Mouse (Mus musculus) limb, embryonic 13.5 days (tissue): ENCODE measurements around the gene Gm7257. TPM values are rescaled to one million over a fixed set of nuclear protein-coding genes. Genes with fewer than 3 reads are reported as not detected.

Experiments used
- ATAC-seq: fragments of 200-750 bp; cut with Nextera tagmentation; 2 replicates; pipeline ENCODE4 v1.8.0; 2017; ENCODE audit warnings: low read depth, moderate number of reproducible peaks, moderate TSS enrichment; ENCODE audit not compliant: low FRiP score
- H3K27ac ChIP-seq: fragments of 300-500 bp; sonication (generic); 2 replicates; pipeline ENCODE4 v1.5.1; 2015; ENCODE audit warnings: inconsistent platforms, mild to moderate bottlenecking, moderate library complexity
- H3K27me3 ChIP-seq: fragments of 300-500 bp; sonication (generic); 2 replicates; pipeline ENCODE4 v1.6.1; 2015; ENCODE audit warnings: mild to moderate bottlenecking, inconsistent platforms
- H3K36me3 ChIP-seq: fragments of 300-500 bp; sonication (generic); 2 replicates; pipeline ENCODE4 v1.6.1; 2015; ENCODE audit warnings: inconsistent platforms, mild to moderate bottlenecking, moderate library complexity
- H3K4me1 ChIP-seq: fragments of 300-500 bp; sonication (generic); 2 replicates; pipeline ENCODE4 v1.6.1; 2015; ENCODE audit warnings: inconsistent platforms
- H3K4me2 ChIP-seq: fragments of 300-500 bp; sonication (generic); replicated peaks from 2 replicates; pipeline ENCODE4 v1.6.1; 2015; ENCODE audit warnings: inconsistent platforms, mild to moderate bottlenecking, moderate library complexity
- H3K4me3 ChIP-seq: fragments of 300-500 bp; sonication (generic); 2 replicates; pipeline ENCODE4 v1.5.1; 2015; ENCODE audit warnings: moderate library complexity, mild to moderate bottlenecking, inconsistent platforms
- H3K9ac ChIP-seq: fragments of 300-500 bp; sonication (generic); 2 replicates; pipeline ENCODE4 v1.6.1; 2015; ENCODE audit warnings: mild to moderate bottlenecking, inconsistent platforms
- H3K9me3 ChIP-seq: fragments of 300-500 bp; sonication (generic); 2 replicates; pipeline ENCODE4 v1.6.1; 2016; ENCODE audit warnings: inconsistent platforms
- WGBS: fragments of 180-500 bp; shearing (Covaris S2); methylation state at CpG from one replicate; pipeline ENCODE4 v1.1.7; 2015; 5-methylcytosine and 5-hydroxymethylcytosine counted together
- polyA plus RNA-seq: library from polyadenylated mRNA; unstranded; fragments of >200 nt; fragmentation: Nextera tagmentation; extraction: Ambion mirVana; gene quantifications from 2 replicates; pipeline ENCODE4 v1.2.1, GENCODE M21; 2015

The Gm7257 gene
- not detected in 2 replicates for polyA plus RNA-seq

GRCm38 (mm10) chr9:36431584-36431983, at the start of gene Gm7257:
Gene Gm7257, plus strand, starts transcription at chr9:36431884.
- peaks cover 13% of the 10 kb centered on the region for H3K9me3 ChIP-seq
- H3K27me3 ChIP-seq, result no peaks in the 10 kb centered on the region
- H3K27ac ChIP-seq, result no peak within 1 kb of the TSS
- no peak within 1 kb of the TSS for H3K4me3 ChIP-seq
- H3K9ac ChIP-seq, result no peak within 1 kb of the TSS
- no peaks in the 10 kb centered on the region for H3K36me3 ChIP-seq
- 82% methylated on average over 4 of the region's 4 CpGs for WGBS
- no peaks in the 10 kb centered on the region for H3K4me1 ChIP-seq
- H3K4me2 ChIP-seq, result no peak within 1 kb of the TSS
- no peak for ATAC-seq

- H3K9me3 ChIP-seq, result peaks cover 12% of the 10 kb centered on the region; the same call in 1 of the 2 replicates
- H3K36me3 ChIP-seq, result no peaks in the 10 kb centered on the region
- no peak overlapping the region for H3K4me3 ChIP-seq
- no peak overlapping the region for H3K9ac ChIP-seq
- 48% methylated on average over 2 of the region's 2 CpGs for WGBS
- no peak overlapping the region for H3K27ac ChIP-seq
- ATAC-seq, result no peak
- no peak overlapping the region for H3K4me2 ChIP-seq
- H3K4me1 ChIP-seq, result no peaks in the 10 kb centered on the region
- no peaks in the 10 kb centered on the region for H3K27me3 ChIP-seq
Measured at GRCm38 (mm10) chr9:36402991-36403390, 28.7 kb upstream of the Gm7257 start.

DNA sequence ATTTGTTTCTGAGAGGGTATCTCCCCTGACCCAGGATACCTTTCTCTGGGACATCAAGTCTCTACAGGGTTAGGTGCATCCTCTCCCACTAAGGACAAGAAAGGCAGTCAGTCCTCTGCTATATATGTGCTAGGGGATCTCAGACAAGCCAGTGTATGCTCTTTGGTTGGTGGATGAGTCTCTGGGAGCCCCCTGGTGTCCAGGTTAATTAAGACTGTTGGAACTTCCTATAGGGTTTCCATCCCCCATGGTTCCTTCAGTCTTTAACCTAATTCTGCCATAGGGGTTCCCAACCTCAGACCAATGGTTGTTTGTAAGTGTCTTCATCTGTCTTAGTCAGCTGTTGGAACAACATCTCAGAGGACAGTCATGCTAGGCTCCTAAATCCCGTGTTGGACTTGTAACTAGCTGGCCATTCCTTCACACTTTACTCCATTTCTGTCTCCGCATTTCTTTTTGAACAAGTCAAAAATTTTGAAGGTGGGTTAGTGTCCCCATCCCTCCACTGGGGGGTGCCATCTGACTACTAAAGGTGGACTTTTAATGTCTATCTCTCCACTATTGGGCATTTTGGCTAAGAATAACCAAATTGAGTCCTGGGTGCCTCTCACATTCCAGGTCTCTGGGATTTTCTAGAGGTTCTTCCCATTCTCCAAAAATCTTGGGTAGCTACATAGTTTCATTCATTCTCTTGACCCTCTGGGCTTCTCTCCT, 3.5 kb downstream of the Gm7257 start:
- H3K4me3 ChIP-seq, result no peak overlapping the region
- H3K36me3 ChIP-seq, result no peaks in the 10 kb centered on the region
- no peak overlapping the region for H3K9ac ChIP-seq
- peaks cover 8% of the 10 kb centered on the region for H3K9me3 ChIP-seq
- H3K27me3 ChIP-seq, result no peaks in the 10 kb centered on the region
- H3K27ac ChIP-seq, result no peak overlapping the region
- ATAC-seq, result no peak
- H3K4me1 ChIP-seq, result no peaks in the 10 kb centered on the region
- no peak overlapping the region for H3K4me2 ChIP-seq
- 41% methylated on average over 2 of the region's 2 CpGs for WGBS

- H3K4me2 ChIP-seq, result no peak within 1 kb of the TSS
- WGBS, result 62% methylated on average over 3 of the region's 3 CpGs
- no peak for ATAC-seq
Measured at GRCm38 (mm10) chr9:36475338-36475737, 43.7 kb downstream of the Gm7257 start, which contains the start of gene Gm9513. Gene Gm9513, plus strand, starts transcription at chr9:36475638.

More at GRCm38 (mm10) chr9:36475338-36475737, 43.7 kb downstream of the Gm7257 start, which contains the start of gene Gm9513:
- H3K36me3 ChIP-seq, result no peaks in the 10 kb centered on the region
- no peak within 1 kb of the TSS for H3K27ac ChIP-seq
- 0 out of 2 replicates have a peak, but pooled peaks cover 10% of the 10 kb centered on the region for H3K9me3 ChIP-seq
- H3K9ac ChIP-seq, result no peak within 1 kb of the TSS
- no peak within 1 kb of the TSS for H3K4me3 ChIP-seq
- H3K4me1 ChIP-seq, result no peaks in the 10 kb centered on the region
- no peaks in the 10 kb centered on the region for H3K27me3 ChIP-seq

Other genes with a start within 250 kb of the Gm7257 start
- gene Gm9513, start 43.8 kb downstream of the Gm7257 start, polyA plus RNA-seq, result not detected in 2 replicates
- gene Gm5615, start 110.1 kb downstream of the Gm7257 start, polyA plus RNA-seq, result not detected in 2 replicates
- not detected in 2 replicates for gene Gm17689, start 150.8 kb downstream of the Gm7257 start, polyA plus RNA-seq
- not detected in 2 replicates for gene A630095E13Rik, start 211.5 kb downstream of the Gm7257 start, polyA plus RNA-seq